Mouse (Mus musculus): ENCODE results near the gene Lgals4.

The Lgals4 gene

GRCm38 (mm10) chr7:28808957-28809393, 24.7 kb upstream of the Lgals4 start:
- WGBS = 1% methylated on average over 32 of the region's 32 CpGs

GRCm38 (mm10) chr7:28809401-28810089, 24.1 kb upstream of the Lgals4 start:
- WGBS = under 1% methylated on average over 35 of the region's 35 CpGs

- under 1% methylated on average over 70 of the region's 70 CpGs for WGBS
These were observed 23.3 kb upstream of the Lgals4 start for GRCm38 (mm10) chr7:28810107-28811066.

GRCm38 (mm10) chr7:28811228-28811627, 22.4 kb upstream of the Lgals4 start:
- WGBS = under 1% methylated on average over 40 of the region's 40 CpGs

- WGBS = 2% methylated on average over 7 of the region's 7 CpGs
These were observed 21.9 kb upstream of the Lgals4 start for GRCm38 (mm10) chr7:28811640-28812275.

- WGBS = 14% methylated on average over 4 of the region's 4 CpGs
These were observed 21.2 kb upstream of the Lgals4 start for GRCm38 (mm10) chr7:28812436-28812835.

GRCm38 (mm10) chr7:28812949-28813348, 20.7 kb upstream of the Lgals4 start:
- WGBS = 32% methylated on average over 5 of the region's 5 CpGs

GRCm38 (mm10) chr7:28814306-28815034, 19.2 kb upstream of the Lgals4 start:
- 71% methylated on average over 5 of the region's 5 CpGs for WGBS

- WGBS = 75% methylated on average over 9 of the region's 9 CpGs
These were observed 18.4 kb upstream of the Lgals4 start for GRCm38 (mm10) chr7:28815230-28815629.

- WGBS = 47% methylated on average over 9 of the region's 9 CpGs
These were observed 17.5 kb upstream of the Lgals4 start for GRCm38 (mm10) chr7:28816201-28816600.

GRCm38 (mm10) chr7:28816920-28817319, 16.7 kb upstream of the Lgals4 start:
- WGBS = 76% methylated on average over 10 of the region's 10 CpGs

GRCm38 (mm10) chr7:28817524-28817923, 16.1 kb upstream of the Lgals4 start:
- WGBS = 55% methylated on average over 6 of the region's 6 CpGs

GRCm38 (mm10) chr7:28817957-28818356, 15.7 kb upstream of the Lgals4 start:
- 60% methylated on average over 4 of the region's 4 CpGs for WGBS

GRCm38 (mm10) chr7:28818436-28818835, 15.2 kb upstream of the Lgals4 start:
- WGBS = 74% methylated on average over 18 of the region's 18 CpGs

- 78% methylated on average over 4 of the region's 4 CpGs for WGBS
These were observed 14.7 kb upstream of the Lgals4 start for GRCm38 (mm10) chr7:28818861-28819452.

GRCm38 (mm10) chr7:28819571-28819970, 14.1 kb upstream of the Lgals4 start:
- WGBS = 57% methylated on average over 4 of the region's 4 CpGs

GRCm38 (mm10) chr7:28820358-28821260, 13.0 kb upstream of the Lgals4 start:
- WGBS = 23% methylated on average over 12 of the region's 12 CpGs

- 37% methylated on average over 10 of the region's 10 CpGs for WGBS
These were observed 12.3 kb upstream of the Lgals4 start for GRCm38 (mm10) chr7:28821261-28821831.

- 24% methylated on average over 1 of the region's 1 CpGs for WGBS
These were observed 11.1 kb upstream of the Lgals4 start for GRCm38 (mm10) chr7:28822556-28822955.
